Mouse (Mus musculus) liver, adult 2 months (tissue): Measurements from ENCODE around the gene Srcap. TPM values are rescaled to one million over a fixed set of nuclear protein-coding genes. Genes with fewer than 3 reads are reported as not detected.

Source experiments
- DNase-seq: peaks from one replicate; pipeline ENCODE4 v3.0.0-alpha.2; 2011; ENCODE audit warnings: low read depth, low spot score; ENCODE audit errors: extremely low read depth
- H3K27ac ChIP-seq: fragments of 200-500 bp; replicated peaks from 2 replicates; pipeline ENCODE4 v1.5.1; 2012; ENCODE audit warnings: low read depth, mild to moderate bottlenecking, control low read depth, inconsistent platforms, low read length; ENCODE audit not compliant: insufficient read depth
- H3K27me3 ChIP-seq: fragments of 200-500 bp; 2 replicates; pipeline ENCODE4 v1.6.1; 2012; ENCODE audit warnings: mild to moderate bottlenecking, moderate library complexity, low read length, inconsistent platforms; ENCODE audit not compliant: control insufficient read depth, insufficient read depth
- H3K36me3 ChIP-seq: fragments of 200-500 bp; 2 replicates; pipeline ENCODE4 v1.6.1; 2012; ENCODE audit warnings: low read length, inconsistent platforms; ENCODE audit not compliant: control insufficient read depth, insufficient read depth
- H3K4me1 ChIP-seq: fragments of 200-500 bp; 2 replicates; pipeline ENCODE4 v1.6.1; 2011; ENCODE audit warnings: low read length; ENCODE audit not compliant: control insufficient read depth, insufficient read depth
- H3K4me3 ChIP-seq: fragments of 200-500 bp; 2 replicates; pipeline ENCODE4 v1.5.1; 2011; ENCODE audit warnings: low read depth, mild to moderate bottlenecking, control low read depth, low read length, moderate library complexity; ENCODE audit not compliant: insufficient read depth
- H3K79me2 ChIP-seq: fragments of 200-500 bp; 2 replicates; pipeline ENCODE4 v1.6.1; 2012; ENCODE audit warnings: inconsistent platforms, mild to moderate bottlenecking, low read length, moderate library complexity; ENCODE audit not compliant: control insufficient read depth, insufficient read depth
- H3K9ac ChIP-seq: fragments of 200-500 bp; 2 replicates; pipeline ENCODE4 v1.6.1; 2012; ENCODE audit warnings: low read depth, mild to moderate bottlenecking, control low read depth, inconsistent platforms, low read length
- CTCF ChIP-seq: fragments of 200-500 bp; IDR thresholded peaks from 2 replicates; pipeline ENCODE4 v1.5.1; 2011; ENCODE audit warnings: low read depth, low read length, control low read depth
- POLR2A ChIP-seq: fragments of 200-500 bp; IDR thresholded peaks from 2 replicates; pipeline ENCODE4 v1.6.1; 2011; ENCODE audit warnings: low read length, control low read depth; ENCODE audit not compliant: insufficient read depth; ENCODE audit errors: extremely low read depth
- WGBS: fragments of 180-500 bp; shearing (Covaris S2); methylation state at CpG from one replicate; pipeline ENCODE4 v1.1.7; 2018; 5-methylcytosine and 5-hydroxymethylcytosine counted together
- polyA plus RNA-seq: library from polyadenylated mRNA; depleted of rRNA; stranded (reverse); fragments of >200 nt; gene quantifications from 2 replicates; pipeline ENCODE4 v1.2.3, GENCODE M21; 2012; rRNA removed
- total RNA-seq: library from RNA; depleted of rRNA; stranded (reverse); fragments of >200 nt; gene quantifications from 2 replicates; pipeline ENCODE4 v1.2.3, GENCODE M21; 2014; rRNA removed

Gene Srcap
- total and polyA plus RNA-seq, 2 experiments: 9.6 to 10.9 TPM

DNA sequence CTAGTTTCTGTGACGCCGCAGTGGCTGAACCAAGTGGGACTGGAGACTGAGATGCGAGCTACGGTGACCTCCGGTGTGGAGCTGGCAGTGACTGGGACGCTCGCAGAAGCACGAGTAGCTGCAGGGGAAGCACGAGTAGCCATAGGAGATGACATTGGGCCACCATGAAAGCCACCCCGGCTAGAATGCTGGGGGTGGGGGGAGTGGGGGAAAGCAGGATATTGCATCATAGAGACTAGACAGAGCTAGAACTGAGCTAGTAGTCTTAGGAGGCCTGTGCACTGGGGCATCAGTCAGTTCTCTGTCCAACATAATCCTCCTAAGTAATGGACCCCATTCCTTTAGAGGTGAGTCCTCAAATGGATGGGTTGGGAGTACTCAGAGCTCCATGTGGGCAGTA lies 92.5 kb downstream of the Srcap start:
- 87% methylated on average over 10 of the region's 10 CpGs for whole genome bisulfite sequencing
- H3K9ac ChIP-seq: no peak overlapping the region
- no peak for TF ChIP-seq CTCF
- no peak for TF ChIP-seq POLR2A
- no peak overlapping the region for H3K4me3 ChIP-seq
- H3K27ac ChIP-seq: no peak overlapping the region
- no peak for DNase-seq
- H3K36me3 ChIP-seq: peaks cover 2% of the 10 kb centered on the region; the same call in 1 of the 2 replicates
- no peaks in the 10 kb centered on the region for H3K4me1 ChIP-seq
- no peaks in the 10 kb centered on the region for H3K79me2 ChIP-seq
- H3K27me3 ChIP-seq: no peaks in the 10 kb centered on the region

DNA sequence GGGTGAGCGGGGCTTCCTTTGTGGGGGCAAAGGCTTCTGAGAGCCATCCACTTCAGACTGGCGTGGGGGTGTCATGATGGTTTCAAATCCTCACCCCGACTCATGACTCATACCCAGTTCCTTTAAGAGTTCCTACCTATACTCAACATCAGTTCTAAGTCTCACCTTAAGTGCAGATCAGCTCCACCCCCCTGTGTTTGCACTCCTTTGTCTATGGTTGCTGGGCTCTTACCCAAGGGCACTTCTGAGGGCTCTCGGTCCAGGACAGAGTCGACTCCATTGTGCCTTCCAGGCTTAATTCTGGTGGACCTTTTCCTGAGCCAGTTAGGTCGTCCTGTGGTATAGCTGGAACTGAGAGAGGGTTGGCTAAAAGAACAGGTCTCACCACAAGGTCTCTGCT lies 95.4 kb downstream of the Srcap start:
- no peak overlapping the region for H3K9ac ChIP-seq
- TF ChIP-seq CTCF (no peak), POLR2A (no peak)
- peaks cover 2% of the 10 kb centered on the region; the same call in 1 of the 2 replicates for H3K36me3 ChIP-seq
- H3K27ac ChIP-seq: no peak overlapping the region
- H3K27me3 ChIP-seq: no peaks in the 10 kb centered on the region
- no peak for DNase-seq
- no peaks in the 10 kb centered on the region for H3K79me2 ChIP-seq
- 85% methylated on average over 6 of the region's 6 CpGs for WGBS
- no peaks in the 10 kb centered on the region for H3K4me1 ChIP-seq
- H3K4me3 ChIP-seq: no peak overlapping the region

Other genes starting within 250 kb of the Srcap start
- 939 and 948 TPM in 2 replicates for gene Sephs2, start 237.9 kb upstream of the Srcap start, total RNA-seq
- gene Sephs2, start 237.9 kb upstream of the Srcap start, polyA plus RNA-seq: 388 and 524 TPM in 2 replicates
- 4.3 and 5.2 TPM in 2 replicates for gene Itgal, start 215.7 kb upstream of the Srcap start, total RNA-seq
- gene Itgal, start 215.7 kb upstream of the Srcap start, polyA plus RNA-seq: 3.9 and 6.8 TPM in 2 replicates
- gene Zfp768, start 166.4 kb upstream of the Srcap start, total RNA-seq: 7.7 and 9.5 TPM in 2 replicates
- gene Zfp768, start 166.4 kb upstream of the Srcap start, polyA plus RNA-seq: 21.2 and 28.0 TPM in 2 replicates
- 3.6 and 3.7 TPM in 2 replicates for gene Zfp747, start 135.9 kb upstream of the Srcap start, total RNA-seq
- 3.0 and 4.0 TPM in 2 replicates for gene Zfp747, start 135.9 kb upstream of the Srcap start, polyA plus RNA-seq
- 2.0 and 2.3 TPM in 2 replicates for gene 9130019O22Rik, start 124.8 kb upstream of the Srcap start, total RNA-seq
- gene 9130019O22Rik, start 124.8 kb upstream of the Srcap start, polyA plus RNA-seq: 1.6 and 2.0 TPM in 2 replicates
- gene E430018J23Rik, start 118.4 kb upstream of the Srcap start, total RNA-seq: 4.9 and 5.8 TPM in 2 replicates
- 5.4 and 7.7 TPM in 2 replicates for gene E430018J23Rik, start 118.4 kb upstream of the Srcap start, polyA plus RNA-seq
- 1.8 and 2.5 TPM in 2 replicates for gene Zfp764, start 105.2 kb upstream of the Srcap start, total RNA-seq
- gene Zfp764, start 105.2 kb upstream of the Srcap start, polyA plus RNA-seq: 1.3 and 1.8 TPM in 2 replicates
- gene Zfp688, start 89.9 kb upstream of the Srcap start, total RNA-seq: 2.9 and 3.0 TPM in 2 replicates
- 8.5 and 9.4 TPM in 2 replicates for gene Zfp688, start 89.9 kb upstream of the Srcap start, polyA plus RNA-seq
- gene Zfp689, start 62.8 kb upstream of the Srcap start, total RNA-seq: 0.47 and 0.74 TPM in 2 replicates
- gene Zfp689, start 62.8 kb upstream of the Srcap start, polyA plus RNA-seq: 0.92 and 1.9 TPM in 2 replicates
- gene Prr14, start 52.4 kb upstream of the Srcap start, total RNA-seq: 8.3 and 9.5 TPM in 2 replicates
- 41.5 and 44.6 TPM in 2 replicates for gene Prr14, start 52.4 kb upstream of the Srcap start, polyA plus RNA-seq
- gene Fbrs, start 32.8 kb upstream of the Srcap start, total RNA-seq: 3.6 and 6.4 TPM in 2 replicates
- 9.5 and 11.8 TPM in 2 replicates for gene Fbrs, start 32.8 kb upstream of the Srcap start, polyA plus RNA-seq
- 4.6 and 7.7 TPM in 2 replicates for gene Gm42715, start 7.6 kb downstream of the Srcap start, total RNA-seq
- gene Gm42715, start 7.6 kb downstream of the Srcap start, polyA plus RNA-seq: 5.9 and 7.5 TPM in 2 replicates
- gene Tmem265, start 49.4 kb downstream of the Srcap start, total RNA-seq: 2.7 and 2.8 TPM in 2 replicates
- 0.20 TPM in 1 of 2 replicates, not detected in the other for gene Tmem265, start 49.4 kb downstream of the Srcap start, polyA plus RNA-seq
- gene Phkg2, start 61.4 kb downstream of the Srcap start, total RNA-seq: 20.1 and 22.2 TPM in 2 replicates
- gene Phkg2, start 61.4 kb downstream of the Srcap start, polyA plus RNA-seq: 33.4 and 40.5 TPM in 2 replicates
- 1.5 and 1.9 TPM in 2 replicates for gene Ccdc189, start 76.6 kb downstream of the Srcap start, total RNA-seq
- 1.3 and 1.7 TPM in 2 replicates for gene Ccdc189, start 76.6 kb downstream of the Srcap start, polyA plus RNA-seq
- gene Rnf40, start 76.8 kb downstream of the Srcap start, total RNA-seq: 14.5 and 18.3 TPM in 2 replicates
- 12.4 and 13.6 TPM in 2 replicates for gene Rnf40, start 76.8 kb downstream of the Srcap start, polyA plus RNA-seq
- gene Zfp629, start 103.8 kb downstream of the Srcap start, total RNA-seq: 5.0 and 7.0 TPM in 2 replicates
- gene Zfp629, start 103.8 kb downstream of the Srcap start, polyA plus RNA-seq: 4.8 and 5.8 TPM in 2 replicates
- 7.3 and 7.6 TPM in 2 replicates for gene Bcl7c, start 196.9 kb downstream of the Srcap start, total RNA-seq
- gene Bcl7c, start 196.9 kb downstream of the Srcap start, polyA plus RNA-seq: 20.0 and 23.2 TPM in 2 replicates
- gene Ctf1, start 200.8 kb downstream of the Srcap start, total RNA-seq: 2.7 and 4.4 TPM in 2 replicates
- 10.5 and 15.9 TPM in 2 replicates for gene Ctf1, start 200.8 kb downstream of the Srcap start, polyA plus RNA-seq
- gene Ctf2, start 220.2 kb downstream of the Srcap start, total RNA-seq: not detected in 2 replicates
- not detected in 2 replicates for gene Ctf2, start 220.2 kb downstream of the Srcap start, polyA plus RNA-seq
- 1.9 and 2.4 TPM in 2 replicates for gene Fbxl19, start 232.6 kb downstream of the Srcap start, total RNA-seq
- 3.9 and 4.7 TPM in 2 replicates for gene Fbxl19, start 232.6 kb downstream of the Srcap start, polyA plus RNA-seq